Mouse (Mus musculus): Measurements from ENCODE around the gene Fgfr2. TPM values are rescaled to one million over a fixed set of nuclear protein-coding genes. Genes with fewer than 3 reads are reported as not detected.
"Not testable (repeated sequence)": the region's sequence is repeated elsewhere in the genome, so short reads cannot be mapped to it uniquely, and the experiment has no call there.

Gene Fgfr2
- total RNA-seq, 2 experiments from 2014 or later = 47.6 to 49.5 TPM

DNA sequence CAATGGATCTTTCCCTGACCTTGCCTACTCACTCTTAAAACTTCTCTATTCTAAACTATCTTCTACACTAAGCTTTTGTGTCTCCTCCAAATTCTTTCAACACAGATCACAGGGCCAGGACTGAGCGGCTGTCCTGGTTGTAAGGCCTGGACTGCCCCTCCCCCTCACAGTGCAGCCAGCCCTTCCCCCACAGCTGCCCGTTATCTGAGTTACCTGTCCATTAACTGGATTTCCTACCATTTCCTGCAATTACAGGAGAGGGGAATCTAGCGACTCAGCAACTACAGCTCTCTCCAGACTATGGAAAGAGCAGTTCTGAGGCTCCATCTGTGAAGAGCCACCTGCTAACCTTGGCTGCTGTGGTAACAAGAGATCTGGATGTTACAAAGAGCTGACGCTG is 567.2 kb downstream of the Fgfr2 start:
- no peak for TF ChIP-seq CTCF (conservative IDR thresholded peaks at IDR 0.05)
- Histone ChIP-seq H3K4me3 (no peak overlapping the region), H3K27ac (no peak overlapping the region)
- DNase-seq (ENCODE audit: low spot score in 2 of 2) = no peak

DNA sequence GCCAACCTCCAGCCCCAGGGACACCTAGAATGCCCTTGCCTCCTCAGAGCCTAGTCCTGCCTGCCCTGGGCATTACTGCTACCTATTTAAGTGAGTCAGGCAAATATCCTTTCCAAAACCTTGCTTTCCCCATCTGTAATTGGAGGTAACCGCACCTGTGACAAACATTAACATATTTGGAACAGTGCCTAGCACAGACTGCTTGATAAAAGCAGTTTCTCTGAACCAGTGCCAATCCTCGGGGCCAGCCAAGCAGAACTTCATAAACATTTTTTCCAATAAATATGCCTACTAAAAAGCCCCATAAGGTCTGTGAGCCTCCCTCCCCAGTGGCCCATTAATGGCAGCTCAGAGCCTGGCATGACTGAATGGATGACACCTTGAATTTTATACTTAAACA is 569.1 kb downstream of the Fgfr2 start:
- no peak for DNase-seq (ENCODE audit: low spot score in 2 of 2)
- no peak for TF ChIP-seq CTCF (conservative IDR thresholded peaks at IDR 0.05)
- H3K4me3 ChIP-seq = no peak overlapping the region
- no peak overlapping the region for H3K27ac ChIP-seq

DNA sequence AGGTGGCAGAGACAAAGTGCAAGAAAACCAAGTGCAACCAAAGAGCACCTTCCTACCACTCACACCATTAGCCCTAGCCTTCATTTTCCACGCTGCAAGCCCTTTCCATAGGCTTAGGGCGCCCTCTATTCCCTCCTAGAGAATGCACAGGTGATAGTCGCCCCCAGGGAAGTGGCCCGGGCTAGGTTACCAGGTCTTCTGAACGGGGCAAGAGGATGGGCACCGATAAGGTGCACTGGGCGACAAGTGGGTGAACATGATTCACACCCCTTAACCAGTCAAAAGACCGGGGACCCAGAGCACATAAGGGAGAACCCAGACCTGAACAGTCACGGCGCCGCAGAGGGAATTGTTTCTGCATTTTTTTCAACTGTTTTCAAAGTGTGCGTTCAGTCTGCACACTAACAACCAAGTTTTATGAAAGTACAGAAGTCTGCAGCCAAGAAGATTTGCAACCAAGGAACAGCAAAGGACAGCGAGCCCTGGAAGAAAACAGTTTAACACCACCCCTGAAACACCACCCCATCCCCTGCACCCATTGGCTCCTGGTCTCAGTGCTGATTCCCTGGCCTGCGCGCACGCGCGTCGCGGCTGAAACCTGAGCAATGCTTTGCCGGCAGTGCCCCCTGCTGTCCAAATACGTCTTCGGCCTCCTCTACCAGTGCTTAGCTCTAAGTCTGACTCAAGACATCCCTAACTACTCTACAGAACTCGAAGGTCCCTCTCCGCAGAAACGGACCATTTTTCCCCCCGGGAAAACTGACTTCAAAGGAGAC is 571.6 kb downstream of the Fgfr2 start:
- Histone ChIP-seq H3K27ac (peak overlapping the region; percentile 92), H3K4me3 (peak overlapping the region; percentile 81)
- peak; percentile 79 for TF ChIP-seq CTCF (conservative IDR thresholded peaks at IDR 0.05)
- peak; percentile 96 to 98 for DNase-seq (ENCODE audit: low spot score in 2 of 2)

- Histone ChIP-seq H3K4me3 (no peak overlapping the region), H3K27ac (no peak overlapping the region)
- DNase-seq (ENCODE audit: low spot score in 2 of 2) = no peak
- TF ChIP-seq CTCF (conservative IDR thresholded peaks at IDR 0.05) = no peak
Measured at GRCm38 (mm10) chr7:132547126-132547525, 576.0 kb downstream of the Fgfr2 start.

- H3K27ac ChIP-seq = no peak overlapping the region
- H3K4me3 ChIP-seq = no peak overlapping the region
- DNase-seq (ENCODE audit: low spot score in 2 of 2) = no peak
- no peak for TF ChIP-seq CTCF (conservative IDR thresholded peaks at IDR 0.05)
Measured at GRCm38 (mm10) chr7:132542427-132542826, 580.7 kb downstream of the Fgfr2 start.

DNA sequence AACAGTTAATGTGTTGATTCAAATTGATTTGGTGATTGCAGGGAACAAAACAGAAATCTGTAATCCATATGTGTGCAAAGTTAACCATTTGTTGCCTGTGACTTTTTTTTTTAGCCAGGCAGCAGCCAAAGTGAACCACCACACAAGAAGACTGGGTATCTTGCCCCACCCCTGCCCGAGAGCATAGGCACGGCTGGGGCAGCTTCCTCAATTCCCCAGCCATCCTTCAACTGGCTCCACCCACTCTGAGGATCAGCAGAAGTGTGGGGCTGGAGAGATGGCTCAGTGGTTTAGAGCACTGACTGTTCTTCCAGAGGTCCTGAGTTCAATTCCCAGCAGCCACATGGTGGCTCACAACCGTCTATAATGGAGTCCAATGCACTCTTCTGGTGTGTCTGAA is 581.6 kb downstream of the Fgfr2 start:
- H3K4me3 ChIP-seq = no peak overlapping the region
- DNase-seq (ENCODE audit: low spot score in 2 of 2) = no peak
- no peak for TF ChIP-seq CTCF (conservative IDR thresholded peaks at IDR 0.05)
- H3K27ac ChIP-seq = no peak overlapping the region

DNA sequence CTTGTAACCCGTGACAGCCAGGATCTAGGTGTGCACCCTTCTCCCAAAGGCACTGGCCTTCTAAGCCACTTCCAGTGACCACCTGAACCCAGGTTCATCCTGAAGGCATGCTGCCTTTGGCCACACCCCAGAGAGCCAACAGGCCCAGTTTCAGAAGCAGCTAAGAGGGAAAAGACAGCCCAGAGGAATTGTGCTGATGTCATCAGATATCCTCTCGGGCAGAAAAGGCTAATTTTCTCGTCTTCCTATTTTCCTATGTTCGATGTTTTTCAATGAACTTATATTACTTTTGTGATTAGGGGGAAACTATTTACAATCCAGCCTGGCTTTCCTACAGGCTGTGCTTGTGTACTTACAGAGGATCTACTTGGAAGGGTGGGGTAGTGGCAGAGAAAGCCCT is 582.6 kb downstream of the Fgfr2 start:
- TF ChIP-seq CTCF (conservative IDR thresholded peaks at IDR 0.05) = no peak
- no peak overlapping the region for H3K27ac ChIP-seq
- H3K4me3 ChIP-seq = no peak overlapping the region
- DNase-seq (ENCODE audit: low spot score in 2 of 2) = no peak

DNA sequence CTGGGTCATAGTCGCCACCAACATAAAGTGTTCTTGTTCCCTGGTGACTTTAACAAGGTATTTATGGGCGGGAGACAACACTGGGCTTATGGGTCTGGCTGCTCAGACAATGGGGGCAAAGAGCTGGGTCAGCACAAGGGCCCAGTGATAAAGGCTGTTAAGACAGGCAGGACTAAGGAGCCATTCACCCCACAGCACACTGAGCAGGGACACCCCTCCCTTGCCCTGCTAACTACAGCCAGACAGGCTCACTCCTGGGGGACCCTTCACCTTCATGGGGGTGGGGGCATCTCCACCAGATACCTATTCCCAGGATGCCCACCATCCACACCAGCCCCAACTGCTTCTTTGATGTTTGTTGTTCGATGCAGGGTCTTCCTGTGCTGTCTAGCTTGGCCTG is 593.9 kb downstream of the Fgfr2 start:
- Histone ChIP-seq H3K27ac (no peak overlapping the region), H3K4me3 (no peak overlapping the region)
- DNase-seq (ENCODE audit: low spot score in 2 of 2) = no peak
- no peak for TF ChIP-seq CTCF (conservative IDR thresholded peaks at IDR 0.05)

GRCm38 (mm10) chr7:132513419-132513982 is 609.6 kb downstream of the Fgfr2 start:
- TF ChIP-seq CTCF (conservative IDR thresholded peaks at IDR 0.05) = no peak
- no peak overlapping the region for H3K27ac ChIP-seq
- no peak for DNase-seq (ENCODE audit: low spot score in 2 of 2)
- no peak overlapping the region for H3K4me3 ChIP-seq

DNA sequence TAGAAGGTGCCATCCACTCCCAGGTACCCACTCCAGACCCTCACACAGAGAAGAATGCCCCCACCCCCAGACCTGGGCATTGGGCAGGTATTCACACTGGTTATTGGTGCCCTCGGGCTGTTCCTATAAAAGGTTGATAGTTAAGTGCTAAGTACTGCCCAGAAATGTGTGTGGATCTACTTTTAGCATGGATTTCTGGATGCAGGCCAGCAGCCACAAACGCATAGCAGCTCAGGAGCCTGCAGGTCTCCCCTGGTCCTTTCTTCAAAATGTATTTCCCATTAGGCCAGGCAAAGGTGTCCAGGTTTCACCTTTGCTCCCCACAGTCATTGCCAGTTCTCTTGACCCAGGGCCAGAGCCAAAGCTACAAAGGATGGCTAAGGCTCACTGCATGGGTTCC is 614.0 kb downstream of the Fgfr2 start:
- Histone ChIP-seq H3K27ac (no peak overlapping the region), H3K4me3 (no peak overlapping the region)
- no peak for TF ChIP-seq CTCF (conservative IDR thresholded peaks at IDR 0.05)
- DNase-seq (ENCODE audit: low spot score in 2 of 2) = no peak

GRCm38 (mm10) chr7:132507361-132507760 is 615.8 kb downstream of the Fgfr2 start:
- DNase-seq (ENCODE audit: low spot score in 2 of 2) = no peak
- H3K27ac ChIP-seq = no peak overlapping the region
- TF ChIP-seq CTCF (conservative IDR thresholded peaks at IDR 0.05) = peak; percentile 71
- H3K4me3 ChIP-seq = no peak overlapping the region

DNA sequence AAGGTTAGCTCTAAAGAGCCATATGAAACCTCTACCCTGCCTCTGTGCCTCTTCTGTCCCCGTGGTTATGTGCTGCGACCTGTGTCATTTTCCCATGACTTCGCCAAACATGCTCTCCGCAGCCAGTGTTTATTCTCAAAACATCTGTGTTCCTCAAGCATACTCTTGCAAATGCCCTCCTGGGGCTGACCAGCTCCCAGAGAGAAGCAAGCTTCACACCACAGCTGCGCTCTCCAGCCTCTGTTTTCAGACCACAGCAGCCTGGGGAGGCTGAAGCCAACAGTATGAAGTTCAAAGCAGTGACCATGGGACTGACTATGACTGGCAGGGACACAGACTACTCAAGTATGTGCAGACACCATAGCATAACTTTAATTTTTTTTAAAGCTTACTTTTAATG is 616.9 kb downstream of the Fgfr2 start:
- no peak for TF ChIP-seq CTCF (conservative IDR thresholded peaks at IDR 0.05)
- no peak overlapping the region for H3K27ac ChIP-seq
- no peak for DNase-seq (ENCODE audit: low spot score in 2 of 2)
- no peak overlapping the region for H3K4me3 ChIP-seq

- not testable (repeated sequence) for DNase-seq (ENCODE audit: low spot score in 2 of 2); H3K27ac ChIP-seq
Measured at GRCm38 (mm10) chr7:132502445-132502844, 620.7 kb downstream of the Fgfr2 start.

GRCm38 (mm10) chr7:132497142-132497541 is 626.0 kb downstream of the Fgfr2 start:
- TF ChIP-seq CTCF (conservative IDR thresholded peaks at IDR 0.05) = no peak
- Histone ChIP-seq H3K27ac (no peak overlapping the region), H3K4me3 (no peak overlapping the region)
- no peak for DNase-seq (ENCODE audit: low spot score in 2 of 2)

More at GRCm38 (mm10) chr7:132502445-132502844, 620.7 kb downstream of the Fgfr2 start:
- not testable (repeated sequence) for H3K4me3 ChIP-seq
